Mouse (Mus musculus): ENCODE measurements at regions not wholly inside any gene's neighbourhood (a gene's known extent, or its start where the extent isn't known, plus 50 kb on each side); places are given as distances from the start of the nearest gene placed in this dataset.

GRCm38 (mm10) chr17:4216750-4217149, 520.7 kb upstream of the Nox3 start:
- no peak overlapping the region for H3K27ac ChIP-seq
- no peak overlapping the region for H3K4me3 ChIP-seq (ENCODE audit: inconsistent target)
- H3K36me3 ChIP-seq (ENCODE audit: inconsistent target): no peaks in the 10 kb centered on the region
- 92% methylated on average over 8 of the region's 8 CpGs for WGBS (ENCODE audit: missing documents)
- no peaks in the 10 kb centered on the region for H3K79me2 ChIP-seq (ENCODE audit: inconsistent target)

- Histone ChIP-seq H3K36me3 (ENCODE audit: inconsistent target) (no peaks in the 10 kb centered on the region), H3K79me2 (ENCODE audit: inconsistent target) (no peaks in the 10 kb centered on the region), H3K4me3 (ENCODE audit: inconsistent target) (no peak overlapping the region), H3K27ac (no peak overlapping the region)
- WGBS (ENCODE audit: missing documents): 93% methylated on average over 12 of the region's 12 CpGs
These were observed 524.8 kb upstream of the Nox3 start for GRCm38 (mm10) chr17:4220661-4221360.

DNA sequence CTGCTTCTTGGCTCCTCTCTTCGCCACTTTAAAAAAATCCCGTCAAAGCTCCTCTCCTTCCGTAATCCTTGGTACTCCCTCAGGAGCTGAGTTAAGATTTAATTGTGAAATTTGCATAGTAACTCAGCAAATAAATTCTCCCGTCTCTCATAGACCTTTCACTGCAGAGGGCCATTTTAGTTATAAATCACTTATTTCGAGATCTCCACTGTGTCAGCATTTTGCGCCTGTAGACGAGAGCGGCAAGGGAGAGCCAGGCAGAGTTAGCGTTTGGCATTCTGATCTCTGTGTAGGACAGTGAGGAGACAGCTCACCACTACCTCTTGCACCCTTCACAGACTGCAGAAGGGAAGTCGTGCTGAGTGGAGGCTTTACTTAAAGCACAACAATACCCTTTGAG, 531.8 kb upstream of the Nox3 start:
- H3K79me2 ChIP-seq (ENCODE audit: inconsistent target): no peaks in the 10 kb centered on the region
- H3K27ac ChIP-seq: no peak overlapping the region
- no peak overlapping the region for H3K4me3 ChIP-seq (ENCODE audit: inconsistent target)

GRCm38 (mm10) chr17:4229969-4230368, 533.9 kb upstream of the Nox3 start:
- Histone ChIP-seq H3K27ac (no peak overlapping the region), H3K4me3 (ENCODE audit: inconsistent target) (no peak overlapping the region)
- WGBS (ENCODE audit: missing documents): 90% methylated on average over 2 of the region's 2 CpGs

More for the DNA sequence above, 531.8 kb upstream of the Nox3 start:
- no peaks in the 10 kb centered on the region for H3K36me3 ChIP-seq (ENCODE audit: inconsistent target)
- WGBS (ENCODE audit: missing documents): 95% methylated on average over 10 of the region's 10 CpGs

DNA sequence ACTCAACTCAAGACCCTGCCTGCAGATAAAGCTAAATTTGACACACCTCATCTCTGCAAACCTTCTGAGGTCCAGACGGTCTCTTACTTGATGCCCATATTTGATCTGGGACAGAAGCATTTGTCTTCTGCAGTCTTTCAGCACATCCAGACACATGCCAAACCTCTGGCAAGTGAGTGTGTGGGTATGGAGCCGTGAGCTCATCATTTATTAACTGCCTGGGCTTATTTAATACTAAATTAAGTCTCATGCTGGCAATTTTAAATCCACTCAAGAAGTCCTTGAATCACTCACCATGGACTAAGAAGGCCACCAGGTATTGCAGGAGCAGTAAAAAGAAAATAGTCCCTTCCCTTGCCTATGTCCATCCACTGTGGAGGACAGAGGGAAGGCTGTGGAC, 554.4 kb upstream of the Nox3 start:
- Histone ChIP-seq H3K79me2 (ENCODE audit: inconsistent target) (no peaks in the 10 kb centered on the region), H3K27ac (no peak overlapping the region), H3K36me3 (ENCODE audit: inconsistent target) (no peaks in the 10 kb centered on the region), H3K4me3 (ENCODE audit: inconsistent target) (no peak overlapping the region)
- 96% methylated on average over 2 of the region's 2 CpGs for WGBS (ENCODE audit: missing documents)

More at GRCm38 (mm10) chr17:4229969-4230368, 533.9 kb upstream of the Nox3 start:
- no peaks in the 10 kb centered on the region for H3K36me3 ChIP-seq (ENCODE audit: inconsistent target)
- no peaks in the 10 kb centered on the region for H3K79me2 ChIP-seq (ENCODE audit: inconsistent target)

GRCm38 (mm10) chr17:4265471-4265870, 569.4 kb upstream of the Nox3 start:
- Histone ChIP-seq H3K36me3 (ENCODE audit: inconsistent target) (no peaks in the 10 kb centered on the region), H3K27ac (no peak overlapping the region), H3K4me3 (ENCODE audit: inconsistent target) (no peak overlapping the region), H3K79me2 (ENCODE audit: inconsistent target) (no peaks in the 10 kb centered on the region)
- WGBS (ENCODE audit: missing documents): 91% methylated on average over 3 of the region's 6 CpGs

- H3K27ac ChIP-seq: no peak overlapping the region
- no peak overlapping the region for H3K4me3 ChIP-seq (ENCODE audit: inconsistent target)
- no peaks in the 10 kb centered on the region for H3K36me3 ChIP-seq (ENCODE audit: inconsistent target)
- 66% methylated on average over 5 of the region's 6 CpGs for WGBS (ENCODE audit: missing documents)
- H3K79me2 ChIP-seq (ENCODE audit: inconsistent target): no peaks in the 10 kb centered on the region
These were observed 569.9 kb upstream of the Nox3 start for GRCm38 (mm10) chr17:4265946-4266345.

DNA sequence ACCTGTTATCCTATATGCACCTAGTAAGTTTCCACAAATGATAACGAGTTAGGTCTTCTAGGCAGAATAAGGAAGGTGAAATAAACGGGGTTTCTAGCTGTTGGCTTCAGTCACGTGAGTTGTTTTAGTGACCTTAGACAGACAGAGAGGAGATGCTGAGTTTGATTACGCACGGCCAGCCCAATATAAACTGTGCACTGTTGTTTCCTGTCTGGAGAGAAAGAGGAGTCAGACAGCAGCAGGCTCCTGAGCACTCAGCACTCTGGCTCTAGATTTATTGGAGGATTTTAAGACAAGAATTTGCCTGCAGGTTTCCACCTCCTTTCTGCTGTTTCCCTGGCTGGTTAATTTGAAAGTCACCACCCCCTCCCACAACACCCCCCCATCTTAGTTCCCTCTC, 570.4 kb upstream of the Nox3 start:
- WGBS (ENCODE audit: missing documents): 47% methylated on average over 5 of the region's 5 CpGs
- H3K4me3 ChIP-seq (ENCODE audit: inconsistent target): no peak overlapping the region
- H3K79me2 ChIP-seq (ENCODE audit: inconsistent target): no peaks in the 10 kb centered on the region
- no peaks in the 10 kb centered on the region for H3K36me3 ChIP-seq (ENCODE audit: inconsistent target)
- no peak overlapping the region for H3K27ac ChIP-seq

DNA sequence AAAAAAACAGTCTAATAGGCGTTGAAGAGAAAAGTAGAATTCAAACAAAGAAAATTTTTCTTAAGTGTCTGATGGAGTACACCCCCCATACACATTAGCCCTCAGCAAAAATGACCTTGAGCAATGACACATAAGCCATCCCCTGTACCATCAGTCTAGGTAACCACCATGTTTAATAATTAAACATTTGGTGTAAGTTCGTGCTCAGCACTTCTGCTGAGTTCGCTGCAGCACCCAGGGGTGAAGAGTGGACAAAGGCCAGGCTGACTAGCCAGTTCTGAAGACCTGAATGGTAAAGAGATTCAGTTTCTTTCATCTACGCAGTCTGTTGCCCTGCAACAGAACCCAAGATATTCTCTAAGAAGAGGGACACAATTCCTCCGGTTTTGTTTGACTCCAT, 572.3 kb upstream of the Nox3 start:
- WGBS (ENCODE audit: missing documents): 84% methylated on average over 5 of the region's 5 CpGs
- no peaks in the 10 kb centered on the region for H3K36me3 ChIP-seq (ENCODE audit: inconsistent target)

DNA sequence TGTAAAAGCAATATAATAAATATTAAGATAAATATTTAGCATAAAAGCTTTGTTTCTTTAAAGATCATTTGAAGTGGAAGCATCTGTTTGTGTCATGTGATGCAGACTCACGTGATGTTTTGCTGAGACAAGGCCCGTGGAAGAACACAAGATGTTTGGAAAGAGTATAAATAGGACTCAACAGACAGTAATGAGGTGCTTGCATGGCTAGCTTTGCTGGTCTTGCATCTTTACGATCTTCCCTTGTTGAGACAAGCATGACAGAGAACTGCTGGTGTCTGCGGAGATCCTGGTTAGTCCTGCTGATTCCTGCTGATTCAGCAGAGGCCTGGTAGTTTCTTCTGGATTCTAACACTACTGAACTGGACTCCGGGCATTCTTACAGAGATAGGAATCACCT, 576.4 kb upstream of the Nox3 start:
- no peaks in the 10 kb centered on the region for H3K79me2 ChIP-seq (ENCODE audit: inconsistent target)
- no peak overlapping the region for H3K4me3 ChIP-seq (ENCODE audit: inconsistent target)
- H3K27ac ChIP-seq: peak overlapping the region; percentile 35
- H3K36me3 ChIP-seq (ENCODE audit: inconsistent target): no peaks in the 10 kb centered on the region
- 61% methylated on average over 5 of the region's 5 CpGs for WGBS (ENCODE audit: missing documents)

More for the DNA sequence above, 572.3 kb upstream of the Nox3 start:
- no peak overlapping the region for H3K27ac ChIP-seq
- no peaks in the 10 kb centered on the region for H3K79me2 ChIP-seq (ENCODE audit: inconsistent target)
- H3K4me3 ChIP-seq (ENCODE audit: inconsistent target): no peak overlapping the region

DNA sequence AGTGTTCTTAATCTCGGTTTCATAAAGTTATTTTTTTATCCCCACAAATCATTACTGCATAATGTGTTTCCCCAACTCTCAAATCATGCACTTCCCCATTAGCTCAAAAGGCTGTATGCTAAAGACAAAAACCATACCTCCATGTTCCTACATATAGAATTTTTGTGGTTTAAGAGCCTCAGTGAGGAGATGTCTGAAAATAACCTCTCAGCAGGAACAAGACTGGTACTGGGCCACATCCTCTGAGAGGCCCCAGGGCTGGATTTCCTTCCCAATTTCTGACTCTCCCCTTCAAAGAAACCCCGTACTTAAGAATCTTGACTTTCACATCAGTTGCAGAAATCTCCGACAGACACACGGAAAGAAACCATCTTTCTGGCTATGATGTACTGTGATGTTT, 580.7 kb upstream of the Nox3 start:
- Histone ChIP-seq H3K36me3 (ENCODE audit: inconsistent target) (no peaks in the 10 kb centered on the region), H3K4me3 (ENCODE audit: inconsistent target) (peak overlapping the region; percentile 7; the same call in 1 of the 2 replicates), H3K27ac (peak overlapping the region; percentile 87), H3K79me2 (ENCODE audit: inconsistent target) (no peaks in the 10 kb centered on the region)
- 0% methylated on average over 4 of the region's 4 CpGs for WGBS (ENCODE audit: missing documents)

DNA sequence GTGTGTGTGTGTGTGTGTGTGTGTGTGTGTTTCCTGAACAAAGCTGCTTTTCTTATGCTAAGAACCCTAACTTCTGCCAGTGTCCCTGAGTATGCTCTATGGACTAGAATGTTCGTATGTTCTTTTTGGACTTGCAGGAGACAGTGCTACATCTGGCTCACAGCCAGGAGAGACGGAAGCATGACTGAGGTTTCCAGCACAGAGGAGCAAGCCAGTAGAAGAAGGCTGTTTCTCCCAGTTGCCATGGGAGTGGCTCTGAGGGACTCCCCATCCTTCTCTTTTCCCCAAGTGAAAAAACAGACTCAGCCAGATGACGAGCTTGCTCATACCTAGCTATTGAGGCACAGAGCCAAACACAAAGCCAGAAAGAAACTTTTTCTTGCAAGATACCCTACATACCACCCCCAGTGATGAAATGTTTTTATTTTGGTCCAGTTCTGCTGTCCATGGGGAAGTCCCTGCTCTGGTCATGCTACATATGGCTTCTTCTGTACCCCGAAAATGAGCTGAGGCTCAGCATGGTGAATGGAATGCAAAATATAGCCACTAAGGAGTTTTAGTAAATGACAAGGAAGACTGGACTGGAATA, 582.3 kb upstream of the Nox3 start:
- peak overlapping the region; percentile 87 for H3K27ac ChIP-seq
- WGBS (ENCODE audit: missing documents): 44% methylated on average over 3 of the region's 4 CpGs
- H3K4me3 ChIP-seq (ENCODE audit: inconsistent target): no peak overlapping the region
- H3K79me2 ChIP-seq (ENCODE audit: inconsistent target): no peaks in the 10 kb centered on the region
- H3K36me3 ChIP-seq (ENCODE audit: inconsistent target): no peaks in the 10 kb centered on the region

DNA sequence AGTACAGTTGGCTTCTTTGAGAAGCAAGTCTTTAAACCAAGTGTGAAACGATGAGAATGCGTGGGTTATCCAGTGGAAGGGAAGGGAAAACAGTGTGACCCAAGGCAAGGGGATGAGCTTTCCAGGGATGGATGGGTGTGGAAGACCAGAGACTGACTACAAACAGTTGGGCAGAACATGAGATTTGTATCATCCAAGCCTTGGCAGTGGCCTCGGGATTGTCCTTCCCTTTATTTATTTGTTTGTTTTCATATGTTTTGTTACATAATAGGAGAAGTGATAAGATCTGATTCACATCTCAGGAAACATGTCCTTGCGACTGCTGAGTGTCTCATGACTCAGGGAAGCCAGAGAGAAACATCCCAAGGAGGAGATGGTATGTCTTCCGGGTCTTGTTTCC, 585.4 kb upstream of the Nox3 start:
- WGBS (ENCODE audit: missing documents): 80% methylated on average over 5 of the region's 5 CpGs
- H3K79me2 ChIP-seq (ENCODE audit: inconsistent target): no peaks in the 10 kb centered on the region
- H3K36me3 ChIP-seq (ENCODE audit: inconsistent target): no peaks in the 10 kb centered on the region

GRCm38 (mm10) chr17:4291418-4291817, 595.4 kb upstream of the Nox3 start:
- no peak overlapping the region for H3K27ac ChIP-seq
- no peak overlapping the region for H3K4me3 ChIP-seq (ENCODE audit: inconsistent target)
- no peaks in the 10 kb centered on the region for H3K36me3 ChIP-seq (ENCODE audit: inconsistent target)
- H3K79me2 ChIP-seq (ENCODE audit: inconsistent target): no peaks in the 10 kb centered on the region
- WGBS (ENCODE audit: missing documents): 100% methylated on average over 2 of the region's 2 CpGs

More for the DNA sequence above, 585.4 kb upstream of the Nox3 start:
- no peak overlapping the region for H3K4me3 ChIP-seq (ENCODE audit: inconsistent target)
- H3K27ac ChIP-seq: no peak overlapping the region

DNA sequence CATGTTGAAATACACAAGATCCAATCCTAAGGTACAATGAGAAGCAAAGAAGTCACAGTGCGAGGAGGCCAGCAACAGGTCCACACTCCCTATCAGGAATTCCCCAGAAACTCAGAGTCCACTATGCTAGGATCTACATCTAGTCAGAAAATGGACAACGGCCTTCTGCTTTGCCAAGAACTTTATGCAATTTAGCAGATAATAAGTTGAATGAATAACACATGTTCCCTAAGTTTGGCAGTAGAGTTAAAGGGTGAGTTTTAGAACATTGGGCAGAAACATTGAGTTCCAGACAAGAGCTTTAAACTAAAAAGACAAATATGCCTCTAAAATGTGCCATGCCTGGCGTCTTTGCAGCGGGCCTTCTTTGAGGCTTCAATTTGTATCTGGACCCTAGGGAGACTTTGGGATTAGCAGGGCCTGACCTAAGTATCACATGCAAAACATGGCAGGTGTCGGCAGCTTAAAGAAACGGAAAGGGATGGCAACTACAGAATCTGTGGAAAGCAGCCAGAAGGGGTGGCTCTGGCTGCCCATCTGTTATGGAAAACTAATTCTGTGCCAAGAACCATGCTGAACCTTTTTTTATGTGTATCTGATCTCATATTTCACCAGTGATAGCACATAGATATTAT, 600.6 kb upstream of the Nox3 start:
- H3K36me3 ChIP-seq (ENCODE audit: inconsistent target): no peaks in the 10 kb centered on the region

More for the DNA sequence above, 600.6 kb upstream of the Nox3 start:
- Histone ChIP-seq H3K4me3 (ENCODE audit: inconsistent target) (no peak overlapping the region), H3K79me2 (ENCODE audit: inconsistent target) (no peaks in the 10 kb centered on the region), H3K27ac (no peak overlapping the region)
- WGBS (ENCODE audit: missing documents): 91% methylated on average over 6 of the region's 6 CpGs
